Mouse (Mus musculus): Measurements from ENCODE around the gene Clasp2. TPM values are rescaled to one million over a fixed set of nuclear protein-coding genes. Genes with fewer than 3 reads are reported as not detected.
A peak's percentile ranks its signal among the peaks of the same experiment; 100 is the strongest.

Gene Clasp2
- polyA plus RNA-seq, 2 experiments: 4.7 to 8.8 TPM

- Histone ChIP-seq H3K27me3 (ENCODE audit: control insufficient read depth, insufficient read depth, low read length) (no peaks in the 10 kb centered on the region), H3K9ac (replicated peaks) (peak within 1 kb of the TSS; percentile 92), H3K4me3 (ENCODE audit: insufficient read depth in 1 of 2, low read depth in 2 of 2, low read length in 2 of 2) (peak within 1 kb of the TSS; percentile 92 to 93), H3K27ac (peak within 1 kb of the TSS; percentile 37), H3K4me1 (replicated peaks; ENCODE audit: control insufficient read depth in 2 of 2, insufficient read depth in 2 of 2, low read length in 1 of 2) (peaks cover 15 to 20% of the 10 kb centered on the region in 2 experiments), H3K4me2 (ENCODE audit: low read depth) (peak within 1 kb of the TSS; percentile 85), H3K9me3 (ENCODE audit: control insufficient read depth, low read length) (no peaks in the 10 kb centered on the region), H3K36me3 (replicated peaks; ENCODE audit: control insufficient read depth, insufficient read depth, low read depth) (no peaks in the 10 kb centered on the region; the same call in 1 of the 2 replicates)
- WGBS (ENCODE audit: insufficient replicate concordance): under 1% methylated on average over 76 of the region's 77 CpGs
- TF ChIP-seq EP300 (IDR thresholded peaks at IDR 0.05; ENCODE audit: low read depth) (no peak), CTCF (IDR thresholded peaks at IDR 0.05; ENCODE audit: low read depth) (no peak)
- DNase-seq (ENCODE audit: low read depth in 3 of 3, low spot score in 3 of 3) (peak; percentile 73 to 80 (median 77)), ATAC-seq (ENCODE audit: insufficient read depth) (peak; percentile 90)
These were observed 33.6 kb upstream of the Clasp2 start, which contains the start of gene Pdcd6ip for GRCm38 (mm10) chr9:113707481-113708360. Pdcd6ip (minus strand) TSS chr9:113708259.

GRCm38 (mm10) chr9:113708361-113709280 is 32.7 kb upstream of the Clasp2 start:
- Histone ChIP-seq H3K4me2 (ENCODE audit: low read depth) (peak overlapping the region; percentile 85), H3K4me3 (ENCODE audit: insufficient read depth in 1 of 2, low read depth in 2 of 2, low read length in 2 of 2) (peak overlapping the region; percentile 92 to 93), H3K9ac (replicated peaks) (no peak overlapping the region), H3K36me3 (replicated peaks; ENCODE audit: control insufficient read depth, insufficient read depth, low read depth) (no peaks in the 10 kb centered on the region; the same call in 1 of the 2 replicates), H3K9me3 (ENCODE audit: control insufficient read depth, low read length) (no peaks in the 10 kb centered on the region), H3K4me1 (replicated peaks; ENCODE audit: control insufficient read depth in 2 of 2, insufficient read depth in 2 of 2, low read length in 1 of 2) (peaks cover 15 to 20% of the 10 kb centered on the region in 2 experiments), H3K27me3 (ENCODE audit: control insufficient read depth, insufficient read depth, low read length) (no peaks in the 10 kb centered on the region), H3K27ac (no peak overlapping the region)
- no peak for TF ChIP-seq EP300 (IDR thresholded peaks at IDR 0.05; ENCODE audit: low read depth)
- no peak for TF ChIP-seq CTCF (IDR thresholded peaks at IDR 0.05; ENCODE audit: low read depth)
- ATAC-seq (ENCODE audit: insufficient read depth): peak; percentile 29; the same call in 1 of the 2 replicates
- 47% methylated on average over 19 of the region's 19 CpGs for WGBS (ENCODE audit: insufficient replicate concordance)
- DNase-seq (ENCODE audit: low read depth in 3 of 3, low spot score in 3 of 3): no peak

DNA sequence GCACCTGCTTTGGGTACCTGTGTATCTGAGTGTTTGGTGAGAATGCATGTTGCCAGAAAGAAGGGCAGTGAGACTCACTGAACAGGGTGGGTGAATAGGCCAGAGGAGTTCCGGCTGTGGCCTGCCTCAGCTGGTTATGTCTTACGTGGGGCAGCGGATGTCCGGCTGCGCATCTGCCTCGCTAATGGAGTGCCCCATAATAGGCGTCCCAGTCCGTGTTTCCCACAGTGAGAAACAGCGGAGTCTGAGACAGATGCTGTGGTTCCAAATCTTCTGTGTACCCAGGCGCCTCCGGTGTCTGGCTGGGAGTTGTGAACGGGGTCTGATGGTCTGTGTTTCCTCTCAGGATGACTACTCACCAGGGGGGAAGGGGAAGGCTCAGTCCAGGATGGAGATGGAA is 30.4 kb upstream of the Clasp2 start:
- Histone ChIP-seq H3K27ac (no peak overlapping the region), H3K36me3 (replicated peaks; ENCODE audit: control insufficient read depth, insufficient read depth, low read depth) (no peaks in the 10 kb centered on the region), H3K4me2 (ENCODE audit: low read depth) (no peak overlapping the region), H3K4me3 (ENCODE audit: insufficient read depth in 1 of 2, low read depth in 2 of 2, low read length in 2 of 2) (no peak overlapping the region), H3K9ac (replicated peaks) (no peak overlapping the region), H3K27me3 (ENCODE audit: control insufficient read depth, insufficient read depth, low read length) (no peaks in the 10 kb centered on the region), H3K9me3 (ENCODE audit: control insufficient read depth, low read length) (no peaks in the 10 kb centered on the region), H3K4me1 (replicated peaks; ENCODE audit: control insufficient read depth in 2 of 2, insufficient read depth in 2 of 2, low read length in 1 of 2) (peaks cover 11 to 15% of the 10 kb centered on the region in 2 experiments)
- TF ChIP-seq EP300 (IDR thresholded peaks at IDR 0.05; ENCODE audit: low read depth) (no peak), CTCF (IDR thresholded peaks at IDR 0.05; ENCODE audit: low read depth) (no peak)
- DNase-seq (ENCODE audit: low read depth in 3 of 3, low spot score in 3 of 3): no peak
- 69% methylated on average over 12 of the region's 12 CpGs for WGBS (ENCODE audit: insufficient replicate concordance)
- no peak for ATAC-seq (ENCODE audit: insufficient read depth)

- no peak overlapping the region for H3K27ac ChIP-seq
- DNase-seq (ENCODE audit: low read depth in 3 of 3, low spot score in 3 of 3) (no peak), ATAC-seq (ENCODE audit: insufficient read depth) (no peak)
- H3K9ac ChIP-seq (replicated peaks): no peak overlapping the region
- no peak overlapping the region for H3K4me3 ChIP-seq (ENCODE audit: insufficient read depth in 1 of 2, low read depth in 2 of 2, low read length in 2 of 2)
- no peak overlapping the region for H3K4me2 ChIP-seq (ENCODE audit: low read depth)
- H3K4me1 ChIP-seq (replicated peaks; ENCODE audit: control insufficient read depth in 2 of 2, insufficient read depth in 2 of 2, low read length in 1 of 2): peaks cover 0 to 3% of the 10 kb centered on the region in 2 experiments; a peak in 2 of 4 replicates
- no peaks in the 10 kb centered on the region for H3K9me3 ChIP-seq (ENCODE audit: control insufficient read depth, low read length)
- no peaks in the 10 kb centered on the region for H3K36me3 ChIP-seq (replicated peaks; ENCODE audit: control insufficient read depth, insufficient read depth, low read depth)
- 51% methylated on average over 5 of the region's 5 CpGs for WGBS (ENCODE audit: insufficient replicate concordance)
- no peaks in the 10 kb centered on the region for H3K27me3 ChIP-seq (ENCODE audit: control insufficient read depth, insufficient read depth, low read length)
- peak; percentile 65 for TF ChIP-seq CTCF (IDR thresholded peaks at IDR 0.05; ENCODE audit: low read depth)
- no peak for TF ChIP-seq EP300 (IDR thresholded peaks at IDR 0.05; ENCODE audit: low read depth)
These were observed 22.2 kb upstream of the Clasp2 start for GRCm38 (mm10) chr9:113719063-113719462.

Data from liver, embryonic 14.5 days (tissue).